Mouse (Mus musculus): ENCODE measurements around the gene Cd8b1. TPM values are rescaled to one million over a fixed set of nuclear protein-coding genes. Genes with fewer than 3 reads are reported as not detected.

Cd8b1 gene
- polyA plus RNA-seq, 1 experiment, result not detected

DNA sequence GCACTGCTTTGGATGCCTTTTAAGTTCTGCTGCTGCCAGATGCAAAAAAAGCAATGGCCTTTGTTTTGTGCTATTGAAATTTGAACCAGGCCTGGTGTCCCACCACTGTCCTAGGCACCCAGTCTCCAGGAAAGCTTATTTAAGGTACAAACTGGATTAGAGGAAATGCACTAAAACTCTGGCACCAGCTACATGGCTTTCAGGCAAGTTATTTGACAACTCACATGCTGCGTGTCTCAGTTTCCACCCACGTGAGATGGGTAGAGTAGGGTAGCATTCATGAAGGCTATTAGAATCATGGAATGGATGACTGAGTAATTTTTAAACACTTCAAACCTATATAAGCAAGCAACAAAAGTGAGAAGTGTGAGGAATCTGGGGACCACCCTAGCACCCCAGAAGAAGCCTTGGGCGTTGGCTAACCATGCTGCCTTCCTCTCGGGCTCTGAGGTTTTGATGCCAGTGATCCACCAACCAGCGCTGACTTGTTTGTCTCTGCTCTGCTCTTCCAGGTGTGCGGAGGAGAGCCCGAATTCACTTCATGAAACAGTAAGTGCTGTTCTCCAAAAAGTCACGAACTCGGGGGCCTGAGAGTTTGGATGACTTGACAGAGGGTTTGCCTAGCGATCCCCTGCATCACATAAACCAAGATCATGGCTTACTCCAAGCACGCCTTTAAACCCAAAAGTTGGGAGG is 11.1 kb downstream of the Cd8b1 start:
- no peak for TF ChIP-seq GATA1 (IDR thresholded peaks at IDR 0.05; ENCODE audit: low read length)

DNA sequence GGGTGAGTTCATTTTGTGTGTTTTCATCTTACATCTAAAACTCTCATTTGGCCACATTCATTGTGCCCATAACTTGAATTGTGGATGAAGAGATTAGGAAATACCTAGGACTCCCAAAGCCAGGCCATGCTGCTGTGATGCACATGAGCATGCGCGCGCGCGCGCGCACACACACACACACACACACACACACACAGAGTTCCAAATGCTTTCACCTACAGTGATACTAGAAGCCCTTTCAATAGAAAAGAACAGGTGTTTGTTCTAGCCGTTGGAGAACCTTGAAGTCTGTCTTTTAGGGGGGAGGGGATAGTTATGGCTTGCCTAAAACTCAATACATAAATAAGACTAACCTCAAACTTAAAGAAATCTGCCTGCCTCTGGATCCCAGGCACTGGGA is 15.1 kb downstream of the Cd8b1 start:
- no peak for TF ChIP-seq GATA1 (IDR thresholded peaks at IDR 0.05; ENCODE audit: low read length)

DNA sequence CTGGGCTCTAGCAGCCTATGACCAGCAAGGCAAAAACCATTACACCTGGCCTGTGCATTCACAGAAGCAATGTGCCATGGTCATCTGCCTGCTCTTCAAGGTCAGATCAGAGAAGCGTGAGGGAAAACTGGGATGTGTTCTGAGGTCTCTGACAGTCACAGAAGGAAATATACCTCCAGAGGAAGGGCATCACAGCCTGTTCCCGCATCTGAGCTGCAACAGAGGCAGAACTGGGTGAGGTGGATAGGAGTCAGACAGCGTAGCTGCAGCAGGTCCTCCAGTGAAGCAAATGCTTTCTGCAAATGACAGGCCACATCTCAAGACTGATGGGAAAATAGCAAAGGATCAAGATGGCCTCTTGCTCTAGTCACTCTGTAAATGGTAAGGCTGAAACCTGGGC is 16.4 kb downstream of the Cd8b1 start:
- TF ChIP-seq GATA1 (IDR thresholded peaks at IDR 0.05; ENCODE audit: low read length), result no peak

GRCm38 (mm10) chr6:71339351-71339750 is 16.8 kb downstream of the Cd8b1 start:
- no peak for TF ChIP-seq GATA1 (IDR thresholded peaks at IDR 0.05; ENCODE audit: low read length)

DNA sequence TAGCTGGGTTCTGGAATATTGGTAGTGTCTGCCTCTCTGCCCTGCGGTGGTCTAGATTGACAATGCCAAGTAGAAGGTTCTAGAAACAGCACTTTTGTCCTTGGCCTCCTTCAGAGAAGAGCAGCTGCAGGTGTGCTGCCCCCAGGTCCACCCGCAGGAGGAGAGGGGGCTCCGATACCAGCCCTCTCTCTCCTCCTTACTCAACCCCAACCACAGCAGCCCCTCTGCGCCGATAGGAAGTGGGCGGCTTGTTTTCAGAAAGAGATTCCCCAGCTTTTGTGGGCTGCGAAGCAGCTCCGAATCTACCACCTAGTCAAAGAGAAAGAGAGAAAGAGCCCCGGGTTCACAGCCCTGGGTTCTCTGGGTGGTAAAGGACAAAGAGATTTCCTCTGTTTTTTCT is 18.6 kb downstream of the Cd8b1 start:
- no peak for TF ChIP-seq GATA1 (IDR thresholded peaks at IDR 0.05; ENCODE audit: low read length)

- no peak for TF ChIP-seq GATA1 (IDR thresholded peaks at IDR 0.05; ENCODE audit: low read length)
These were observed 25.4 kb downstream of the Cd8b1 start for GRCm38 (mm10) chr6:71348006-71348405.

GRCm38 (mm10) chr6:71351201-71351600 is 28.6 kb downstream of the Cd8b1 start:
- no peak for TF ChIP-seq GATA1 (IDR thresholded peaks at IDR 0.05; ENCODE audit: low read length)

DNA sequence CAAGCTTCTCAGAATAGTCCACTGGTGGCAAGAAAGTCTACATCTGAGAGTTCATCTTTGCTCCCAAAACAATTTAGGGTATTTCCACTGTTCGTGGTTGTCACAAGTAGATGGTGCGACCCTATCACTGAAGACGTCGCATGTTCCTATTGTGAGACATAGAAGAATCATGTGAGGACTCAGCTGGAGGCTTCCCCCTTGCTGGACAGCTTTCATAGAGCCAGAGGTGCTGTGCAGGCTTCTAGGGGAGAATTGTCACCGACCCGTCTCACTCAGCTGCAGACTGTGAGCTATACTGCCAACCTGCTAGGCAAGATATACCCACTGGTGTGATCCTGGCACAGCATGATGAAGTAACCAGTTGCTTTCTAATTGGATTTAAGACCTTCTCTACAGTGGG is 29.6 kb downstream of the Cd8b1 start:
- no peak for TF ChIP-seq GATA1 (IDR thresholded peaks at IDR 0.05; ENCODE audit: low read length)

DNA sequence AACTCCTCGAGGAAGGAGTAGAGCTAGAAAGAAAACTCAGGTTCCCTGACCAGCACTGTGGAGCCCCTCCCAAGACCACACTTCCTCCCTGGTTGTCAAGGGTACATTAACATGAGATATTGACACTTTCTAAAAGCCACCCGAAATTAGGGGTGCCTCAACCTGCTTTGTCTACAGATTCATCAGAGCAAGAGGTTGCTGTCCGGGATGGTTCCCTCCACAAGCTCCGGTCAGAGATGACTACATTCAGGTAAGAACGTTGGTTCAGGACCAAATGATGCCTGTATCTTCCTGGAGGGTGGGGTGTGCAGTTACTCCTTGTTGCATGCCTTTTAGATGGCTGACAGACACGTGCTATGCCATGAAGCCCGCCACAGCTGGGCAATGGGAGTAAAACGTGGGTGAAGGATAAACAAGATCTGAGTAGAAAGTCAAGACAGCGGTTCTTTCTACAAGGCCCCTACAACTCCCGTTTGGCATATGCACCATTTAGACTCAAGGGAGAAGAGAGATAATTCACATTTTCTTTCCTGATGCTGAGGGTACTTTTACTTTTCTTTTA is 30.4 kb downstream of the Cd8b1 start:
- no peak for TF ChIP-seq GATA1 (IDR thresholded peaks at IDR 0.05; ENCODE audit: low read length)

GRCm38 (mm10) chr6:71353722-71354121 is 31.1 kb downstream of the Cd8b1 start:
- no peak for TF ChIP-seq GATA1 (IDR thresholded peaks at IDR 0.05; ENCODE audit: low read length)

GRCm38 (mm10) chr6:71357493-71357892 is 34.9 kb downstream of the Cd8b1 start:
- TF ChIP-seq GATA1 (IDR thresholded peaks at IDR 0.05; ENCODE audit: low read length), result no peak

DNA sequence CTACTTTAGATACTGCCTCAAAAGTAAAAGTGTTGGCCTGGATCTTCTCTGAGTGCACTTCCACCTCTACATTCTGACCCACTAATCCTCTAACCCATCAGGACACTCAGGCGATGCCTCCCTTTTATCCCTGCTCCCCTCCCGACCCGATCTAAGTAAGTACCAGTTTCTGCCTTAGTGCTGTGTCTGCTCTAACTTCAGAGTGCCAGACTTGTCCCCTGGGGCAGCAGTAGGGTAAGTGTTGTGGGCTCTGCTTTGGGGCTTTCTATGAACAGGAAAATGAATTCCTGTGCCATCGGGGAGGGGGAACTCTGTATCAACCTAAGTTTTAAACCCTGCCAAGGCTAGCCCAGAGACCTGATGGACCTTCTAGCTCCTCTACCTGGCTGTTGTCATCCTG is 37.6 kb downstream of the Cd8b1 start:
- no peak for TF ChIP-seq GATA1 (IDR thresholded peaks at IDR 0.05; ENCODE audit: low read length)

DNA sequence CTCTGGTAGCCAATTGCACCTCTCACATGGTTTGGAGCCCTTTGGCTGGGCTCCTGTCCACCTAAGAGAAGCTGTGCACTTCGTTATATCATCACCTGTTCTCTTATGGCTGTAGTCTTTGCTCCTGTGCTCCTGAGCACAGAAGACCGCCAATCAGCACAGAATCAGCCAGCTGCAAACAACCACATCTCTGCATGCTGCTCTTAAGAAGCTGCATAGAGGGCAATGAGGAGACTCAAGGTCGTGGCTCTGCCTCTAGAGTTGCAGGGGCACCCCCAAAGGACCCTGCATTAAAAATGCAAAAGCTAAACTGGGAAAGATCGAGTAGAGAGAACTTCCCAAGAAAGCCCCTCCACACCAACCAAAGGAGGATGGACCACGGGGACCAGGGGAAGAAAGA is 38.2 kb downstream of the Cd8b1 start:
- no peak for TF ChIP-seq GATA1 (IDR thresholded peaks at IDR 0.05; ENCODE audit: low read length)

DNA sequence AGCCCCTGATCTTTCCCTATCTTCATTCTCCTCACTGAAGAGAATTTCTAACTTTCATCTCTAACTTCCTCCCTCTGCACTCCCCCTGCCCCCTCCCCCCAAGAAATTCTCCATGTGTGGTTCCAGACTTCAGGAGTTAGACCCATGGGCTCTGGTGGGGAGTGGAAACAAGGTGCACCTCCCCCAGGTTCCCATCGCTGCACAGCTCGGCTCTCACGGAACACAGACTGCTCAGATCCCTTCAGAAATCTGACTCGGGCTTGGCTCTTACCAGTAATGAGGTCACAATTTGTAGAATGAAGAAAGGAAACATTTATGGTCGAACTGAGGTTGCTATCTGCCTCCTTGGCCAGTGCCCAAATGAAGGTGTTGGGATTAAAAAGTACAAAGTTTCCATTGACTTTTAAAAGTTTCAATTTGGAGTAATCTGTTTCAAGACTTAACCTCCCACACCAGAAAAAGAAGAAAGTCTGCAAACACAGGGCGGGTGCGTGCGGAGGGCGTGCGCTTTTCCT is 38.6 kb downstream of the Cd8b1 start:
- TF ChIP-seq GATA1 (IDR thresholded peaks at IDR 0.05; ENCODE audit: low read length), result no peak

DNA sequence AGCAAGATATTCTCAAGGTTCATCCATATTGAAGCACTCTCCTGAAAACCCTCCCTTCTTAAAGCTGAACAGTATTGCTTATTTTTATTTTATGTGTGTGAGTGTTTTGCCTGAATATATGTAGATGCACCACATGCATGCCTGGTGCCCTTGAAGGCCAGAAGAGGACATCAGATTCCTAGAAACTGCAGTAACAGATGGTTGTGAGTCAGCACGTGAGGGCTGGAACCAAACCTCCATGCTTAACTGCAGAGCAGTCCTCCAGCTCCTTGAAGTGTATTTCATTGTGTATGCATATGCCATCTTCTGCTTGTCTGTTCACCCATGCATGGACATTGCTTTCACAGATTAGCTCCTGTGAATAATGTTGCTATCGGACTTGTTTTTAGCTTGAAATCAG is 41.4 kb downstream of the Cd8b1 start:
- TF ChIP-seq GATA1 (IDR thresholded peaks at IDR 0.05; ENCODE audit: low read length), result no peak

GRCm38 (mm10) chr6:71369416-71369815 is 46.8 kb downstream of the Cd8b1 start:
- TF ChIP-seq GATA1 (IDR thresholded peaks at IDR 0.05; ENCODE audit: low read length), result no peak

- no peak for TF ChIP-seq GATA1 (IDR thresholded peaks at IDR 0.05; ENCODE audit: low read length)
These were observed 48.6 kb downstream of the Cd8b1 start for GRCm38 (mm10) chr6:71371085-71371605.
